Mouse (Mus musculus) telencephalon, adult 2 months (tissue): Measurements from ENCODE around the gene Ypel2.

Source experiments
- DNase-seq: peaks from one replicate; pipeline ENCODE4 v3.0.0-alpha.2; 2011; ENCODE audit warnings: low read depth, low spot score

Gene Ypel2

DNA sequence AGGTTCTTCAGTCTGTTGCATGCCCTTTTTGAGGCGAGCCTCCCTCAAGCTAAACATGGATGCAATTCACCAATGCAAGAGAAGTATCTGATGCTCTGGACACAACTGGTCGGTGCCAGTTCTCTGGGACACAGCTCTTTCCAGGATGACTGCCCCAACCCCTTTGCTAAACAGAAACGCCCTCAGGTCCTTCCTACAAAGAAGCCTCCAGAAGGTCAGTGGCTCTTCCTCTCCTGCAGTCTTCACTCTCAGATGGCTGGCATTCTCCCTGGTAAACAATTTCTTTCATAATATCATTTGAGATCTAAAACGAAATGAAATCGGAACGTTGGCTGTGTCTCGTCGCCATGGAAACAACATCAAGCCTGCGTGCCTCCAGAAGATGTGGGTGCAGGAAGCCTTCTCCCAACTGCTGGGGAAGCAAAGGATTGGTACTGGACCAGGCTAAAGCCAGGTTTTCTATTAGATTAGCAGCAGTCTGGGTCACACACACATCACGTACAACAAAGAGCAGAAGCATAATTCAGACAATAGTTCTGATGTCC, 62.8 kb downstream of the Ypel2 start:
- DNase-seq = peak; percentile 85

- no peak for DNase-seq
These were observed 63.5 kb downstream of the Ypel2 start for GRCm38 (mm10) chr11:86929985-86930384.

DNA sequence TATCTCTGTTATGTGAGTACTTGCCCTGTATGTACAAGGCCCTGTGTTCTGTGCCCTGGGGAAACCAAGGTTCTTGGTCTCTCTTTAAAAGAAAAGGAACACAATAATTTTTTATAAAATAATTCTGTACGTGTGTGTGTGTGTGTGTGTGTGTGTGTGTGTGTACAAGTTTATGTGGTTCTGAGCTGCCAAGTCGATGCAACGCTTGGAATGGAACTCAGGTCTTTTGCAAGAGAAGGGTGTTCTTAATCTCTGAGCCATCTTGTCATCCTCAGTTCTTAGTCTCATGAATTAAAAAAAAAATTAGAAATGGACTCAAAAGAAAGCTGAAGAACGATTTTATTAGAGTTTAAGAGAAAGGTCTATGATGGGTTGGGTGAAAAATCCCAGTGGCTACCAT, 64.0 kb downstream of the Ypel2 start:
- no peak for DNase-seq

GRCm38 (mm10) chr11:86925085-86925638, 68.3 kb downstream of the Ypel2 start:
- DNase-seq = no peak

DNA sequence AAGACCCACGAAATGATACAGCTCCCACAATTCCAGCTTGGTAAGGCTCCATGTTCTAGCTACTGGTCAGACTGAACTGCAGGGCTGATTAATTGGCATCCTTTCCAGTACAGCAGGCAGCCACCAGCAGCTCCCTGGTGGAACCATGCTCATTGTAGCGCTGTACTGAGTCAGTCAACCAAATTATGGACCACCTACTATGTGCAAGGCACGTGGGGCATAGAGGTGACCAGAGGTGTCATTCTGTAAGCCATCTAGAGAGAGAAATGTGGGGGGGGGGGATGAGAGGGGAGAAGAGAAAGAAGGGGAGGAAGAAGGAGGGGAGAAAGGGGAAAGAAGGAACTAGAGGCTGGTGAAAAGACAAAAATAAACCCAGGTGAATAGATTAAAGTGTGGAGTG, 68.9 kb downstream of the Ypel2 start:
- DNase-seq = no peak

GRCm38 (mm10) chr11:86923654-86924053, 69.9 kb downstream of the Ypel2 start:
- DNase-seq = no peak

DNA sequence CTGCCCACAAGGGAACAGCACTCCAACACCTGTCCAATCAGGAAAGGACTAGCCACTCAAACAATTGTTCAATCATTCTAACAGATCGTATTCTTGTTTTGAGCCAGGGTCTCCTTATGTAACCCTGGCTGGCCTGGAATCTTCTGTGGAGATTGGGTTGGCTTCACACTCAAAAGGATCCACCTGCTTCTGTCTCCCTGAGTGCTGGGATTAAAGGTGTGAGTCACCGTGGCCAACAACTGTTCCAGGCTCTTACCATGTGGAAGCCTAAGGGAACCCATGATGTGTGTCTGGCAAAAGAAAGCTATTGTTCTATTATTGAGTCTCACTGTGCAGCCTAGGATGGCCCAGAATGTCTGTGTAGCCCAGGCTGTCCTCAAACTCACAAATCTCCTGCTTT, 71.5 kb downstream of the Ypel2 start:
- no peak for DNase-seq

- no peak for DNase-seq
These were observed 72.2 kb downstream of the Ypel2 start for GRCm38 (mm10) chr11:86921335-86921734.

GRCm38 (mm10) chr11:86920111-86921080, 73.1 kb downstream of the Ypel2 start:
- peak; percentile 65 for DNase-seq

GRCm38 (mm10) chr11:86919468-86919867, 74.0 kb downstream of the Ypel2 start:
- no peak for DNase-seq

DNA sequence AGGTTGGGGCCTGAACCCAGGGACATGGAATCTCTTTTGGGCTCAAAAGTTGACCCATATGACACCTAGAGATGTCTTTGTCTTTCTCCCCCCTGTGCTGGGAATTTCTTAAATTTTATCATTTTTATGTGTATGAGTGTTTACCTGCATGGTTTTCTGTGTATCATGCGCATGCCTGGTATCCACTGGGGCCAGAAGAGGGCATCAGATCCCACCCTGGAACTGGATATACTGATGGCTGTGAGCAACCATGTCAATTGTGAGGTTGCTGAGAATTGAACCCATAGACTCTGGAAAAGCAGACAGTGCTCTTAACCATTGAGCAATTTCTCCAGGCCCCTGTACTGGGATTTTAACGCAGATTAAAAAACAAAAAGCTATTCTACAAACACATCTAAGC, 76.0 kb downstream of the Ypel2 start:
- no peak for DNase-seq

GRCm38 (mm10) chr11:86916596-86917249, 76.8 kb downstream of the Ypel2 start:
- DNase-seq = peak; percentile 76

DNA sequence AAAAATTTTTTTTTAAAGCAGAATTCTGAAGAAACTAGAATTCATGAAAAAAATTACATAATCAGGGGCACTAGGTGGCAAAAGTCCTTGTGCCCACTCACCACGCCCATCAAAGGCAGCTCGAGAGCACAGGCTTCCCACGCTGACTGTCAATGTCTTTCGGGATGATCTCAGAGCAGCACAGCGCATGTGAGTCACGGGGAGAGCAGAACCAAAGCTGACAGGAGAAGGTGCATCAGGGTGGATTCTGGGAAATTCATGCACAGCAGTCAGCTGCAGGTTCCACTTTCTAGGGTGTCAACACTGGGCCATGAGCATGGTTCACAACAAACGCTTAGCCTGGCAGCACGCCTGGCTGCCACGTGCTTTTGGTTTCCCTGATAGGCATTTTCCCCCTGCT, 79.2 kb downstream of the Ypel2 start:
- no peak for DNase-seq

DNA sequence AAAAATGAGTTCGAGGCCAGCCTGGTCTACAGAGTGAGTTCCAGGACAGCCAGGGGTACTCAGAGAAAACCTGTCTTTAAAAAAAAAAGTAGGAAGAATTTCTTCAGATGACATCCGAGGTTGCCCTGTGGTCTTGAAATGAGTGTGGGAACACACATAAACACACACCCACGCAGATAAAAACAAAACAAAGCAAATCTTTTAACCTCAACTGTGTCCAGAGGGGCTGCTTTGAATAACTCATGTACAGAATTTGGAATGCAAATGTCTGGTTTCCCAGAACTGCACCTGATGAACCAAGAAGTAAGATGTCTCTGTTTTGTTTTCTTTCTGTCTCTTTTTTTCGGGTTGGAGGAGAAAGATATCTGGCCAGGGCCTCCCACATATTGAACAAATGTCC, 83.3 kb downstream of the Ypel2 start:
- no peak for DNase-seq

DNA sequence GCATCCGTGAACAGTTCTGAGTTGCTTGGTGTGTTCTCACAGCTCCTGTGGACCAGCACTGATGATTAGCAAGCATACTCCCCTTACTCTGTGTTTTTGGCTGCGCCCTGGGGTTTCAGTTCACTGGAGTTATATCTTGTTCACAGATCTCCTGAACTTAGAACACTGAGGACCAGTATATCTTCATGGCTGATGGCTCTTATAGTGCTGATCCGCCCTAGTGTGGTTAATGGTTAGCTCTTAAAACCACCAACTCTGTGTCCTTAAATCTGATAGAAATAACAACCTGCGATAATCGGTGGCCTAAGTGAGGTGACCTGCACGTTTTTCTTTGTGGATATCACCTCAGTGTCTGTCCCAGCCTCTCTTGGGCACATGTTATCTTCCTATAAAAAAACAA, 84.5 kb downstream of the Ypel2 start:
- no peak for DNase-seq

DNA sequence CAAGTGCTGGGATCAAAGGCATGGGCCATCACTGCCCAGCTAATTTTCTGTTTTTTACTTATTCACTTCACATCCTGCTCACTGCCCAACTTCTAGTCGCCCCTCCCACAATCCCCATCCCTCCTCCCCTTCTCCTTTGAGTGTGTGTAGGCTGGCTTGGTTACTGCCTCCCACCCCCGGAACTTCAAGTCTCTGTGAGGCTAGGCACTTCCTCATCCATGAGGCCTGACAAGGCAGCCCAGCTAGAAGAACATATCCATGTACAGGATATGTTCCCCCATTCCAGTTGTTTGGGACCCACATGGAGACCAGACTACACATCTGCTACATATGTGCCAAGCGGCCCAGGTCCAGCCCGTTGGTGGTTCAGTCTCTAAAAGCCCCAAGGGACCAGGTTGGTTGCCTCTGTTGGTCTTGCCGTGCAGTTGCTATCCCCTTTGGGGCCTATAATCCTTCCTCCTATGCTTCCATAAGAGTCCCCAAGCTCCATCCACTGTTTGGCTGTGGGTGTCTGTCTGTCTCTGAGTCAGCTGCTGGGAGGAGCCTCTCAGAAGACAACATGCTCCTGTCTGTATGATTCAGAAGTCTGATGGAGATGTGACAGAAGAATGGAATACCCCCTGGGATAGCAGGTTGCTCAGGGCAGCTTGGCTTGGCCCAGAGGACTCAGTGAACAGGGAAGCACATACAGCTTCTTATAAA, 85.5 kb downstream of the Ypel2 start:
- no peak for DNase-seq

- DNase-seq = no peak
These were observed 86.5 kb downstream of the Ypel2 start for GRCm38 (mm10) chr11:86906767-86907662.

DNA sequence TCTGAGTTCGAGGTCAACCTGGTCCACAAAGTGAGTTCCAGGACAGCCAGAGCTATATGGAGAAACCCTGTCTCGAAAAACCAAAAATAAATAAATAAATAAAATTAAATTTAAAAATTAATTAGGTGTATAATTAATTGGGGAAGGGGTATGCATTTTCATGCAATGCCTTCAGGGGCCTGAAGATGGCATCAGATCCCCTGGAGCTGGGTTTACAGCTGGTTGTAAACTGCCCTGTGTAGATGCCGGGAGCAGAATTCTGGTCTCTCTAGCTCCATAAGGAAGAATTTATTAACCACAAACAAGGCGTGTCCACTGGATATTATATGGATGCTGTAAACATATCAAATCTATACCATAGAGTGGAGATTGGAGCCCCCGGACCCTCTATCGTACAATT, 87.2 kb downstream of the Ypel2 start:
- DNase-seq = no peak

DNA sequence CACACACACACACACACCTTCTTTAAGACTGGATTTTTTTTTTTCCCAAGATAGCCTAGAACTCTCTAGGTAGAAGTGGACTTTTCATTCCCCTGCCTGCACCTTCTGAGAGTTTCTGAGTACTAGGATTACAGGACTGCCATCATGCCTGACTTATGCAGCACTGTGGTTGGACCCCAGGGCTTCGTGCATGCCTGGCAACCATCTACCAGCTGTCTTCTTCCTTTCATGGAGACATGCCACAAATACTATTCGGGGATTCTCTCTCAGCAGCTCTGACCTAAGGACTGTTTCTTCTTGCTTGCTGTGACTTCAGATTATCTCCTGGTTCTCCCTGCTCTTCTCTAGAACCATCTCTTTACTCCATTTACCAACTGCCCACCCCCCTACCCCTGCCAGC, 88.2 kb downstream of the Ypel2 start:
- DNase-seq = no peak

- no peak for DNase-seq
These were observed 88.8 kb downstream of the Ypel2 start for GRCm38 (mm10) chr11:86904706-86905105.

- DNase-seq = no peak
These were observed 95.1 kb downstream of the Ypel2 start for GRCm38 (mm10) chr11:86898367-86898766.
